Mouse (Mus musculus) heart, postnatal 0 days (tissue): ENCODE data around the gene Kdm1a.

Source experiments
- CTCF ChIP-seq: IDR thresholded peaks from 2 replicates; pipeline ENCODE4 v1.5.1; 2016; ENCODE audit warnings: antibody characterized with exemption, control low read depth, low read depth
- EP300 ChIP-seq: IDR thresholded peaks from 2 replicates; pipeline ENCODE4 v1.6.1; 2016; ENCODE audit warnings: antibody characterized with exemption, low read depth

- TF ChIP-seq CTCF (no peak), EP300 (no peak)
Observed at GRCm38 (mm10) chr4:136651882-136652527, 49.5 kb upstream of the Kdm1a start.
